Mouse (Mus musculus) layer of hippocampus, postnatal 10 days (tissue): ENCODE results near the gene Hist1h4i. TPM values are rescaled to one million over a fixed set of nuclear protein-coding genes. Genes with fewer than 3 reads are reported as not detected.

Experiments
- DNase-seq, 2 experiments: peaks; one replicate each; pipeline ENCODE4 v3.0.0; 2021; ENCODE audit warnings: low spot score in 2 of 2
- total RNA-seq, 2 experiments: library from RNA; stranded (reverse); gene quantifications; 2 replicates each; pipeline ENCODE4 v1.2.3; 2021

Hist1h4i gene
- total RNA-seq, 2 experiments from 2014 or later: 51.2 to 53.7 TPM

- DNase-seq: no peak
Measured at GRCm38 (mm10) chr13:22037415-22037814, 3.7 kb downstream of the Hist1h4i start.

DNA sequence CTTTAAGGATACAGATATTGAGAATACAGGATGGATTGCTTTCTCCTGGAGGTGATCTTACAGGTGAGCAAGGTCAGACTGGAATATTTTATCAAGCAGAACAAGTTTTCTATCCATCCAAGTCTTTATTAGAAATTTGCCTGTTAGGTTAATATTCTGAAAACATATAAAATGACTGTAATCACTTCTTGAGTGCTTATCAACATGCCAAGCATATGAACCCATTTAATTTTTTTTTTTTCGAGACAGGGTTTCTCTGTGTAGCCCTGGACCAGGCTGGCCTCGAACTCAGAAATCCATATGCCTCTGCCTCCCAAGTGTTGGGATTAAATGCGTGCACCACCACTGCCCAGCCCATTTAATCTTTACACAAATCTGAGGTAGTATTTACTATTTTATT lies 4.2 kb downstream of the Hist1h4i start:
- DNase-seq: no peak

- DNase-seq: no peak
Measured at GRCm38 (mm10) chr13:22036149-22036956, 4.8 kb downstream of the Hist1h4i start.

DNA sequence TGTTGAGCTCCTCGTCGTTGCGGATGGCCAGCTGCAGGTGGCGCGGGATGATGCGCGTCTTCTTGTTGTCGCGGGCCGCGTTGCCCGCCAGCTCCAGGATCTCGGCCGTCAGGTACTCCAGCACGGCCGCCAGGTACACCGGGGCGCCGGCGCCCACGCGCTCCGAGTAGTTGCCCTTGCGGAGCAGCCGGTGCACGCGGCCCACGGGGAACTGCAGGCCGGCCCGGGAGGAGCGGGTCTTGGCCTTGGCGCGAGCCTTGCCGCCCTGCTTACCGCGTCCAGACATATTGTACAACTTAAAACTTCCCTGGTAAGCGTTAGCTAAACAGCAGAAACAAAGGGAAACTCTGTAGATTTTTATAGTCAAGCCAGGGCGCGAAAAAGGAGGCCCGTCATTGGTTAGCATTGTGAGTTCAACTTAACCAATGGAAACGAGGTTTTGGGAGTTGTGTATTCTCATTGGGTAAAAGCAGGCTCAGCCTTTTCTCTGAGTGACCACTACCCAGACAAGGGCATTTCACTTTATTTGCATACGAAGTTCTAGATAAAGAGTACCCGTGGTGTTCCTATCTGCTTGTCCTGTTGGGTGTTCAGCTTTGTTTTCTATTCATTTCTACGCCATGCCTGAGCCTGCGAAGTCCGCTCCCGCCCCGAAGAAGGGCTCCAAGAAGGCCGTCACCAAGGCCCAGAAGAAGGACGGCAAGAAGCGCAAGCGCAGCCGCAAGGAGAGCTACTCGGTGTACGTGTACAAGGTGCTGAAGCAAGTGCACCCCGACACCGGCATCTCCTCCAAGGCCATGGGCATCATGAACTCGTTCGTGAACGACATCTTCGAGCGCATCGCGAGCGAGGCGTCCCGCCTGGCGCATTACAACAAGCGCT lies 5.7 kb downstream of the Hist1h4i start, which contains the start of the genes Hist1h2ah and Hist1h2bk:
Gene Hist1h2ah, minus strand, starts transcription at position 302 of the 882 bp plus-strand sequence.
Gene Hist1h2bk, plus strand, starts transcription at position 604 of the 882 bp plus-strand sequence.
- DNase-seq: peak; percentile 80 to 85

DNA sequence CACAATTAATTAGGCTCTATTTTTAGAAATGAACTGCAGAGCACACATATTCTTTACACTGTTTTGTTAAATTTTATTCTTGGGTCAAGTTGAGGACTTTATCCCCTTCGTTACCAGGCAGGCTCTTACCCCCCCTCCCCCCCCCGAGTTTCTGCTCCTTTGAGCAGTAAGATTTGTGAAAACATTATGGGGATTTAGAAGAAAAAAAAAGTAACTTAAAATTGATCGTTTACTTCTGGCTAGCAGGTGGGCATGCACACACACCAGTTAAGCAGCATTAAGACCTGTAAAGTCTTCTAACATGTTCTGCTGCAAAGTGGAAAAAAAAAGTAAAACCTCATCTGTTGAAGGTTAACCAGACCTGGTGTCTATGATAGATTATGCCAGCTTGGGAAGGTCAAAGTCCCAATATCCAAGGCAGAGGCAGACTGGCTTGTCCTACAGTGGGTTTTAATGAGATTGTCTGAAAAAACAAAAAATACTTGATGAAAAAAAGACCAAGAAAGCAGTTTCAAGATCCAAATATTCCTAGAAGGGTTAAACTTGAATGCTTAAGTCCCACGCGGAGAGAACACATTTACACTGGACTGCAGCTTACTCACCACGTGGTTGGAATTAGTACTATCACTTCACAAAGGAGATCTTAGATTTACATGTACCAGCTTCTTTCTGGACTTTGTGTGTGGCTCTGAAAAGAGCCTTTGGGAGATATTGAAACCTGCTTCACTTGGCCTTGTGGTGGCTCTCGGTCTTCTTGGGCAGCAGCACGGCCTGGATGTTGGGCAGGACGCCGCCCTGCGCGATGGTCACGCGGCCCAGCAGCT lies 6.5 kb downstream of the Hist1h4i start:
- no peak for DNase-seq

GRCm38 (mm10) chr13:22033741-22034442 lies 7.3 kb downstream of the Hist1h4i start:
- no peak for DNase-seq

GRCm38 (mm10) chr13:22030493-22030892 lies 10.7 kb downstream of the Hist1h4i start:
- DNase-seq: no peak

- peak in 1 of 2 experiments; percentile 43 for DNase-seq
Measured at GRCm38 (mm10) chr13:22029928-22030327, 11.2 kb downstream of the Hist1h4i start.

GRCm38 (mm10) chr13:22028673-22029460 lies 12.3 kb downstream of the Hist1h4i start:
- peak; percentile 96 for DNase-seq

DNA sequence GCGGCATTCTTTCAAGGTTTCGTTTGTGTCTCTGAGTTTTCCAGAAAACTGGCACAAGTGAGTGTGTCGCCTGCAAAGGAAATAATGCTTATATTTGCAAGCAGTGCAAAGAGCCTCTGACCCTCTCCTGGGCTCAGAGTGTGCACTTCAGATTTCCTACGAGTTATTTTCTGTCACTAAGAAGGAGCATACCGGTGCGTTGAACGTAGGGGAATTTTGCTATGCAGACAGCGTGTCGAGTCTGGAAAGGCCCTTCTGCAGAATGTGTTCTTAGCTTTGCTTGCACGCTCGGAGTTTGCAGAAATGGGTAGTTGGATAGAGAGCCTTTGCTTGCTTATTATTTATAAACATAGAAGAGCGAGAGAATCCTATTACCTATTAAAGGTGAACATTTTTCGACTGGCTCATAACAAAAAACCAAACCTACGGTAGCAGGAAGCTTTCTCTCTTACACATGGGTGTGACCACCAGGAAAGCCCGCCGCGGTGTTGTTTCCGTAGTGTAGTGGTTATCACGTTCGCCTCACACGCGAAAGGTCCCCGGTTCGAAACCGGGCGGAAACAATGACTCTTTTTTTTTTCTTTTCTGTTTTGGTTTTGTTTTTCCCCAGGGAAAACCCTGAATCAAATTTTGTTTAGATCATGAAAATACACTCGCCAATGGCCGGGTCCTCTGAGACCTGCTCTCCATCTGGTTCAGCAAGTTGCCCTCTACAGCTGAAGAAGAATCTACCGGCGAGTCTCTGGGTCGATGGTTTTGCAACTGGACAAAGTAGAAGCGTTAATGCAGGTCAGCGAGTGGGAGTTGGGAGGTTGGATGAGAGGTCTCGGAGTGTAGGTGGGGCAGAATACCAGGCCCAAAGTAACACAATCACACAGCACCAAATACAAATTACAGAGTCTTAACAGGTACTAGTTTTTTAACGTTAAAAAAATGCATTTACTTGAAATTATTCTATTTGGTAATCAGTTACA lies 14.8 kb downstream of the Hist1h4i start:
- peak; percentile 89 to 92 for DNase-seq

GRCm38 (mm10) chr13:22022241-22022640 lies 18.9 kb downstream of the Hist1h4i start:
- peak; percentile 68 to 79 for DNase-seq

DNA sequence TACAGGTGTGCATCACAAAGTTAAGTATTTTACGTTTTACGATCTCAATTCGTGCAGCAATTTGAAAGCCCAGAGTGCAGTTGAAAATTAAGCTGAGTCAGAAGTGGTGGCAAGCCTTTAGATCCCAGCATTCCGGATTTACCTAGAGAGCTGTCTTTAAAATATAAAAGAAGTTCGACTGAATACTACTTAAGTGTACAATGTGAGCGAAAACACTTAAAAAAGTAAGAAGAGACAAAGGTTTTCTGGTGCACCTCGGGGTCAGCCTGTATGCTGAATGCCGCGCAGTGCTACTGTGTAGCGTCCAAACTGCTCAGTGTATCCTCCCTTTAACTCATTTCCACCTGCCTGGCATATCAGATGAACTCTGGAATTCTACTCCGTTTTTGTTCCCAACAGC lies 19.6 kb downstream of the Hist1h4i start:
- no peak for DNase-seq

DNA sequence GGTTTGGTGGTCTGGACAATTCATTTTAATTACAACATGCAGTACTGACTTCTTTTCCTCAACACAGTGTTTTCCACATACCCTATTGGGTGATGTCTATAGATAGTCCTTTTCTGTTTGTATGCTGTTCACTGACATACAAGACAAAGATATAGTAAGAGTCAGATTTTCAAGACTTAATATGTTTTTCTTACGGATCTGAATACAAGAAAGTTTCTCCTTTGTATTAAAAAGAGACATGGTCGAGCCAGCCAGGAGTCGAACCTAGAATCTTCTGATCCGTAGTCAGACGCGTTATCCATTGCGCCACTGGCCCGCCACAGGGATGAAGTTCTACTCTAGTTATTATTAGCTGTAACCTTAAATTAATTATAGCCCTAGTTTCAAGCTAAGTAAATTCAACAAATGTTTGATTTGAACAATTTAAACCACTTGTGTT lies 20.2 kb downstream of the Hist1h4i start:
- DNase-seq: peak; percentile 60 to 75

DNA sequence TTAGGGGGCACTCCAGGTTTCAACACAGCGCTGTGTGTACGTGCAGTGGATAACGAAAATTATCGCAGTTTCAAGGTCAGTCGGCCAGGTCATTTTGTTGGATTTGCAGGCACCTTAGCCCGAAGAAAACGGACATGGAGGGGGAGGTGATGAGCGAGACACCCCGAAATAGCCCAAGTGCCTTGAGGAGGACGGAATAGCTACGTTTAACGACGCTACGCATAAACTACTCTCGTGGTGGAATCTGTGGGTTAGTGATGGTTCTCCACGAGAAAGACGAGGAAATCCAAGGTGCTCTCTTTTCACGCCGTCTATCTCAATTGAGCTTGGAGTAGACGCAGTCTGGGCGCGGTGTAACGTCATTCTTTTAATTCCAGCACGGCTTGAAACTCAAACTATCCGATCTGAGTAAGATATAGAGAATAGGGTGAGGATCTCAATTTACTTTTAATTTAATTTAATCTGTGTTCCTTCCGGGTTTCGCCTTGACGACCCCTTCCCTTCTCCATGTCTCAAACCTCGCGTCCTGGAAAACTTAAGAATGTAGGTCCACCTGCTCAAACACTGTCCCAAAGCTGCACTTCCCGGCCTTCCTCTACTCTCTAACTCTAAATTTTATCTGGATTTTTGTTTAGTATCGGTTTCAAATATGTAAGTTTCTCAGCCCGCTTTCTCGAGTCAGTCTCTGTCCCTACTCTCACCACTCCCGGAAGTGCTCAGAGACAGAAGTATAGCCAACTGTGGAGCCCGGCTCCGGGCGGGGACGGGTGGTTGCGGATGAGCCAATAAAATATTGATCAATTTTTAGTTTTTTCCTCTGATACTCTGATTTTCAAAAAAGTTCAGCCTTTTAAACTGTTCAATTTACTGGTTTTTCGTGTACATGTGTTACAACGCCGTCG lies 21.0 kb downstream of the Hist1h4i start:
- DNase-seq: peak in 1 of 2 experiments; percentile 32

GRCm38 (mm10) chr13:22015479-22016450 lies 25.4 kb downstream of the Hist1h4i start:
- DNase-seq: peak; percentile 65 to 73

DNA sequence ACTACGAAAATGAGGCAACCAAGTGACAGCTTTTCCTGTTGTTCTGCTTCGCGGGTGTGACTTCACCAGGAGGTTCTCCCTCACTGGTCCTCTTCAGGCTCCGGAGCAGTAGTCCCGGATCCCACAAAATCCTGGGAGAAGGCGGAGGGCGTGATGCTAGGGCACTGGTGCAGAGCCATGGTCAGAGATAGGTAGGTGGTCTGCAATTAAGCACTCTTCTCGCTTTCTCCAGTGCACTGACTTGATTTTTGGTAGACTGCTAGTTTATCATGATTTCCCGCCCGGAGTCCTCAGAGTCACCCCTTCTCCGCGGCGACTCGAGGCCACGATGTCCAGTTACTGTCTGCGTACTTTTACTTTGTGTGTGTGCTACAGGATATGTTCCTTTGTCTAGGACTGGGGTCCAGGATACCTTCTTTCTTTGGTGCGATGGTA lies 26.7 kb downstream of the Hist1h4i start:
- DNase-seq: no peak
